Mouse (Mus musculus) liver, postnatal 0 days (tissue): ENCODE results near the gene St6galnac5.

Source experiments
- CTCF ChIP-seq: sonication (generic); IDR thresholded peaks from 2 replicates; pipeline ENCODE4 v1.5.1; 2016; ENCODE audit warnings: antibody characterized with exemption, low read depth
- EP300 ChIP-seq: IDR thresholded peaks from 2 replicates; pipeline ENCODE4 v1.6.1; 2016; ENCODE audit warnings: antibody characterized with exemption, low read depth, mild to moderate bottlenecking

DNA sequence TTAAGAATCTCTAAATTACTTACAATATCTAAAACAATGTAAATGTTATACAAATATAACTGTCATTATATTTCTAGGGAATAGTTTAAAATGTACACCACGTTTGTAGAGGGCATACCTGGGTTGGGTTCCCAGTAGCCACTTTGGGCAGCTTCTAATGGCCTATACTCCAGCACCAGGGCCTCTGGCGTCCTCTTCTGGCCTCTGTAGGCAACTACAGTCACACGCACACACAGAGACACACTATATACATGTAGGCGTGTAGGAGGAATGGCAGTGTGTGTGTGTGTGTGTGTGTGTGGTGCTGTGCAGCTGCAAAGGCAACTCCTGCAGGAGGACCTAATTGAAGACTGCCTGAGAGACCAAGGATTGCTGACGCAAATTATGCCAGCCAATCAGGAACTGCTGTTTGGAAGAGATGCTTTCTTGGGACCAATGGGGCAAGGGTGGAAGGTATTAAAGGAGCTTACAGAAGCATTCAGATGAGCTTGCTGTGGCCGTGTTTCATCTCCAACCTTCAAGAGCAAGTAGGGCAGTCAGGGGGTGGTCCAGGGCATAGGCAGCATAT, 106.2 kb downstream of the St6galnac5 start:
- TF ChIP-seq CTCF, result 0 out of 2 replicates have a peak, but pooled peaks have one; percentile 20
- no peak for TF ChIP-seq EP300
